Mouse (Mus musculus): Measurements from ENCODE around the gene Ppp1r32.
A peak's percentile ranks its signal among the peaks of the same experiment; 100 is the strongest.

DNA sequence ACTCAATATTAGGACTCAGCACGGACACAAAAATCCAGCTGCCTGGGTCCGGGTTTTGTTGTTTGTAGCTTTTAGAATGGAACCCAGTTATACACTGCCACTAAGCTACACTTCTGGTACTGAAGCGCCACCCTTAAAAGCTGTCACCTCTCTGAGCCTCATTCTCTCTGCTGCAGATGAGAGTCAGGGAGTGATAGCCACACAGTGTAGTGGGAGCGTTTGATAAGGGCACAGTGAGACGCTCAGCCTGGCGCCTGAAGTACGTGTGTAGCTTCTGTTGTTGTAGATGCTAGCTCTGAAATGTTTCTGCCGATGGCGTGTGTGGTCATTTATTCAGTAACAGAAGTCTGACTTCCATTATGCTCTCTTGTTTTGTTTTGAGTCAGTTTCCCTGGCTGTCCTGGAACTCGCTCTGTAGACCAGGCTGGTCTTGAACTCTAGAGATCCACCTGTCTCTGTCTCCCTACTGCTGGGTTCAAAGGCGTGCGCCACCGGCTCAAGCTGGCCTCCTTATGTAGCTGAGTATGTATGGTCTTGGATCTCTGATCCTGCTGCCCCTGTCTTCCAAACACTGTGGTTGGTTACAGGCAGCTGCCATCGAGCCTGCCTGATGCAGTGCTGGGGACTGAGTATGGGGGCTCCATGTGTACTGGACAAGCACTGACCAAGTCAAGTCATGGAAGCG is 37.9 kb downstream of the Ppp1r32 start:
- TF ChIP-seq CTCF (IDR thresholded peaks at IDR 0.05; ENCODE audit: low read depth), result no peak
- peak; percentile 47; the same call in 1 of the 2 replicates for TF ChIP-seq EP300 (IDR thresholded peaks at IDR 0.05; ENCODE audit: low read depth)
